Mouse (Mus musculus) frontal cortex, adult 2 months (tissue): ENCODE measurements around the gene Wasl. TPM values are rescaled to one million over a fixed set of nuclear protein-coding genes. Genes with fewer than 3 reads are reported as not detected.

Experiments used
- DNase-seq, 2 experiments: peaks; one replicate each; pipeline ENCODE4 v3.0.0; 2022; ENCODE audit warnings: low spot score in 1 of 2; ENCODE audit errors: extremely low spot score in 1 of 2
- polyA plus RNA-seq: library from polyadenylated mRNA; depleted of rRNA; stranded (reverse); fragments of >200 nt; gene quantifications from 2 replicates; pipeline ENCODE4 v1.2.3, GENCODE M21; 2012; rRNA removed

The Wasl gene
- polyA plus RNA-seq, 1 experiment = 55.3 TPM

DNA sequence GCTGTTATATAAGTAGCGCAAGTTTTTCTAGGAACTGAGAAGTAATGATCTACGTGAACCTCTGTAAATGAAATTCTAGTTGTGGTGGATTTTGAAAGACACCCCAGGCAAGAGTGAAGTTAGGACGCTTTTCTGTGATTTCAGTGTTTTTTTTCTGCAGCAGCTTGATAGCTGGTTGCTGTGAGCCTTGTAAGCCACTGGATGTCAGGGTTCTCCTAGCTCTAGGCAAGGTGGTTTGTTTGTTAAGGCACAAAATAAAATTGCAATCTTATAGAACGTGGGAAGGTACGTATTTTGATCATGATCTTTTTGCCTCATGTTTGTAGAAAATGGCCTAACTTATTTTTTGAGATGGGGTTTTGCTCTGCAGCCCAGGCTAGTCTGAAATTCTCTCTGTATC is 95.8 kb downstream of the Wasl start:
- DNase-seq = no peak

- DNase-seq = no peak
These were observed 99.9 kb downstream of the Wasl start for GRCm38 (mm10) chr6:24564886-24565285.

GRCm38 (mm10) chr6:24564081-24564480 is 100.7 kb downstream of the Wasl start:
- peak in 1 of 2 experiments; percentile 35 for DNase-seq

Other genes with a start within 250 kb of the Wasl start
- 1.6 and 1.7 TPM in 2 replicates for gene Iqub, start 149.9 kb downstream of the Wasl start, polyA plus RNA-seq
- gene Ndufa5, start 137.0 kb downstream of the Wasl start, polyA plus RNA-seq = 88.3 and 115 TPM in 2 replicates
- gene Asb15, start 136.9 kb downstream of the Wasl start, polyA plus RNA-seq = 0.02 and 0.04 TPM in 2 replicates
- not detected in 2 replicates for gene Lmod2, start 67.2 kb downstream of the Wasl start, polyA plus RNA-seq
- not detected in 2 replicates for gene Hyal6, start 68.2 kb upstream of the Wasl start, polyA plus RNA-seq
- gene Hyal4, start 83.3 kb upstream of the Wasl start, polyA plus RNA-seq = not detected in 2 replicates
- not detected in 2 replicates for gene Spam1, start 126.2 kb upstream of the Wasl start, polyA plus RNA-seq
- gene Hyal5, start 193.0 kb upstream of the Wasl start, polyA plus RNA-seq = not detected in 2 replicates